Mouse (Mus musculus): ENCODE data around the gene Eif4g1. TPM values are rescaled to one million over a fixed set of nuclear protein-coding genes. Genes with fewer than 3 reads are reported as not detected.
"Not testable (repeated sequence)": the region's sequence is repeated elsewhere in the genome, so short reads cannot be mapped to it uniquely, and the experiment has no call there.

Gene Eif4g1
- total RNA-seq (2021) = 100 to 1,000 TPM; 289 to 306 TPM

- not testable (repeated sequence) for DNase-seq (ENCODE audit: extremely low spot score in 1 of 2, low spot score in 1 of 2)
These were observed at the start of gene Eif4g1 for GRCm38 (mm10) chr16:20668013-20668412. TSS of gene Eif4g1 (plus strand) at chr16:20668313.

DNA sequence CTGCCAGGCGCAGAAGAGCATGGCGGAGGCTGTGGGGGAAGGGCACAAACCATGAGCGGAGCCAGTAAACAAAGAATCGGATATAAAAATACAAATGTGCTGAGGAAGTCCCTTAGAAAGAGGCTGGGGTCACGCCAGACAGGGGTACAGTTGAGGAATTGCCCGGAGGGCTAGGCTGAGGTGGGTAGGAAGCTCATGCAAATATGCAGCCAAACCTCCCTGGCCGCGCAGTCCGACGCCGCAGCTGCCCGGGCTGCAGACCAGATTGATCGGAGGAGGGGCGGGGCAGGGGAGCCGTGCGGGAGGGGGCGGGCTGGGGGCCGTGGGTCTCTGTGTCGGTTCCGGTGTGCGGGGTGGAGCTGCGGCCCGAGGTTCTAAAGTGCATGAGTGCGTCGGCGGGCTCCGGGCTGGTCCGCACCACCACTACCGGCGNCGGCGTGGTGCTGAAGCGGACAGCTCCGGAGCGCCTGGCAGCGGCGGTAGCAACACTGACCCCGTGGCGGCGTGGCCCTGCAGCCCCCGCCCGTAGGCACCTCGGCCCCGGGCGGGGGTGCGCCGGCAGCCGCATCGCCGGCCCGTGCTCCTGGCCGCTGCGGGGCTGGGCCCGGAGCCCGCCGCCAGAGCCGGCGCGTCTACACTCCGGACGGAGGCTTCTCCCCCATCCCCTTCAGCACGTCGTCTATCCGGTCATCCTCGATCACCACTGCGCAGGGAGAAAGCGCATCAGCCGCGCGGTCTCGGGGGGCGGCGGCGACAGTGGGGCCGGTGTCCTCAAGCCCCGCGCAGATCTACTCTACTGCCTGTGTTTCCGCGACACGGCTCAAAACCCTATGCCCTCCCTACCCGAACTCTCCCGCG lies 48.3 kb upstream of the Eif4g1 start:
- no peak for DNase-seq (ENCODE audit: extremely low spot score in 1 of 2, low spot score in 1 of 2)

DNA sequence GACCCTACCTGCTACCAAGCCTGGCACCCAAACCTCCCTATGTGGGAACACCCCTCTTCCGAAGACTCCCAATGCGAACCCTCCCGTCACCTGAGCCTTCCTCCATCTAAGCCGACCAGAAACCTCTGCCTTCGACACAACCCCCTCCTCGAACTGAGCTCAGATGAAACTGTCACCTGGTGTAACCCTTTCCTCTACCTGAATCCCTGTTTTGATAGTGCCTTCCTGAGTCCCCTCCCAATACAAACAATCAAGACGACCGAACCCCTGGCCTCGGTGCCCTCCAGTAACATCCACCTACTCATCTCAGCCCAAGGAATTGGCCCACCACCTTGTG lies 47.7 kb upstream of the Eif4g1 start:
- DNase-seq (ENCODE audit: extremely low spot score in 1 of 2, low spot score in 1 of 2) = no peak

DNA sequence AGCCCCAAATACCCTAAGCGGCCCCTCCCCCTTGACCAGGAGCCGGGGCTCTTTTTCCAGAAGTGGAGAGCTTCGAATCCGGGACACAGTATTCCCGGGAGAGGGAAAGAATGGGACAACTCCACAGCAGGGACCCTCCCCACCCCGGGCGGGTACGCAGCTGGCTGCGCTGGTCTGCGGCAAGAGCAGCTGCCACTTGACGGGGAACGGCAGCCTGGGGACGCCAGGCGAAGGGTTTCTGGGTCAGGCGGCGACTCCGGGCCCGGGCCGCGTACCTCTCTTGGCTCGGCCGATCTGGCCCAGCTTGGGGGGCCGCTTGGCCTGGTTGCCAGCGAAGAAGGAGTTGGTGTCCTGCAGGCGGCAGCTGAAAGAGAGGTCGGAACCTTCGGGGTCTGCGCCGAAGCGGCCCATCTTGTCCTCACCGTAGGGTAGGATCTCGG lies 47.3 kb upstream of the Eif4g1 start:
- peak in 1 of 2 experiments; percentile 20 for DNase-seq (ENCODE audit: extremely low spot score in 1 of 2, low spot score in 1 of 2)

- peak; percentile 32 to 36 for DNase-seq (ENCODE audit: extremely low spot score in 1 of 2, low spot score in 1 of 2)
These were observed 46.7 kb upstream of the Eif4g1 start, which contains the start of gene Camk2n2 for GRCm38 (mm10) chr16:20621191-20621990. TSS of gene Camk2n2 (minus strand) at chr16:20621287.

DNA sequence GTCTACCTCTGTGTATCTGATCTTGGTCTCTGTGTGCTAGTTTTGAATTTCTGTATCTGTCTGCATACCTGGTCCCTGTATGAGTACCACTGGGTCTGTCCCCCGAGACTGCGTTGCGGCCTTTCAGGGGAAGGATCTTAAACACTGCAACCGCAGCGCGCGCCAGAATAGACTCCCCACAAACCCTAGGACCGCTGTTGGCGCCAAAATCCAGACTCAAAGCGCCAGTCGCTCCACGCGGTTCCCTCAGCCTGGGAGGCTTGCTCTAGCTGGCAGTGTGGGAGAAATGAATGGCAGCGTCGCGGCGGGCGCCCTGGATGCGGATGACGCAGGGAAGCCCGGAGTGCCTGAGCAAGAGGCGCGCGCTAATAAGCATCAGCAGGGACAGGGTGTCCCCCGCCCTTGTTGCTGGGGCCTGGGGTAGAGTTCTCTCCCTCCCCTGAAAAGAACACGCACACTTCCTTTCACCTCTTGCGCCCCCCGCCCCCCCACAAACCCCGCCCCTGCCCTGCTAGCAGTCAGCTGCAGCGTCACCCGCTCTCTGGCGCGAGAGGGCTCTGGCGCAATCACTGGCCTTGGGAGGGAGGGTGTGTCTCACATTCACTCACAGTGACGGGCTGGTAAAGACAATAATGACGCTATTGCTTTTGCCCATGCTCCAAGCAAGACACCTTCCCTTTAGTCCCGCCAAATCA lies 46.0 kb upstream of the Eif4g1 start:
- DNase-seq (ENCODE audit: extremely low spot score in 1 of 2, low spot score in 1 of 2) = peak; percentile 41 to 46

GRCm38 (mm10) chr16:20623211-20623610 lies 44.9 kb upstream of the Eif4g1 start:
- no peak for DNase-seq (ENCODE audit: extremely low spot score in 1 of 2, low spot score in 1 of 2)

DNA sequence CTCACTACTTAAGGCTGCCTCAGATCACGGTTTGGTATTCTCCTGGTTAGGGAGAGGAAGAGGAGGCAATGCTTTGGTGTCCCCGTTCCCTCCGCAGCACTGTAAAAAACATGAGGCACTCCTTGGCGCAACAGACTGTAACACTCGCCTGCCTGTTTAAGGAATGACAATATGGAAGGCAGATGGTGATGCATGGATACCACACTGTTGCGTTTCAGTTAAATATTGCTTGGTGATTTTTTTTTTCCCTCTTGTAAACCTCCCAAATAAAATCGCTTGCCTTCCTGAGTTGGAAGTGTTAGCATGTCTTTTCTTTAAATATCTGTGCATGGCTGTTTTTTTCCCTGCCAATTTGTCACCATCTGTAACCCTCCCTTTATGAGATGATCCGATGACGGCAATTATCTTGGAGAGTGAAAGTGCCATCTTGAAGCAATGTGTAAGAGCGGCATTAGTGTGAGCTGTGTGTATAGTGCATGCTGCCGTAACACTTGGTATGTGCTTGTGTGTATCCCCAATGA lies 39.2 kb upstream of the Eif4g1 start:
- peak in 1 of 2 experiments; percentile 22 for DNase-seq (ENCODE audit: extremely low spot score in 1 of 2, low spot score in 1 of 2)

DNA sequence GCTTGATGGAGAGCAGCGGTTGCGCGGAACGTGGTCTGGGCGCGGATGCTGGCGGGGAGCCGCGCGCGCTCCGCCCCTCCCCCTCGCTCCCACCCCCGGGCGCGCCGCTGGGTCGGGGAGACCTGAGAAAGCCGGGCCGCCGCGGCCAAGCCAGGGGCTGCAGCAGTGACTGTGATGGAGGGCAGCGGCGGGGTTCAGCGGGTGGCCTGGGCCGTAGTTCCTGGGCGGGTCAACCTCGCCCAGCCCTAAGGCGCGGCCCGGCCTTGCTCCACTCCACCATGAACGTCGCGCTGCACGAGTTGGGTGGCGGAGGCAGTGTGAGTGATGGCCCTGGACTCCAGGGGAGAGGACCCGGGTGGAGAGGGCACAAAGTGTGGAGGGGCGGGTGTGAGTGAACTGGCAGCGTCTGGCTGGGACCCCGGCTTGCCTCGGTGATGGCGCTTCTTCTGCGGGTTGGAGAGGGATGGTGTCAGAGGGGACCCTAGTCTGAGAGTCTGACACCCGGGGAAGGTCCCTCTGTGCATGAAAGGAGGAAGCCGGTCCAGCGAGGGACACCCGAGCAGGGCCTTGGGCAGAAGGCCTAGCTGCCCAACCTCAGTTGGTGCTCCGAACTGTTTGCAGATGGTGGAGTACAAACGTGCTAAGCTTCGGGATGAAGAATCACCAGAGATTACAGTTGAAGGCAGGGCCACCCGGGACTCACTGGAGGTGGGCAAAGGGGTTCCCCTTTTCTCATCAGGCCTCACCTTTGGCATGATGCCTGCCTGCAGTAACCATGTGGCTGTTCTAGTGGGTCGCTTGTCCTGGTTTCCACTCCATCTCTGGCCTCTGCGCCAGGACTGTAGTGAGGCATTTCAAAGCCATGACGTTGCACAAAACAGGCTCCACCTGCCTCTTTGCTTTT lies 38.1 kb upstream of the Eif4g1 start, which contains the start of gene Ece2:
Gene Ece2, plus strand, starts transcription at position 98 of the 904 bp plus-strand sequence.
- peak; percentile 27 to 34 for DNase-seq (ENCODE audit: extremely low spot score in 1 of 2, low spot score in 1 of 2)

GRCm38 (mm10) chr16:20637410-20637809 lies 30.7 kb upstream of the Eif4g1 start:
- DNase-seq (ENCODE audit: extremely low spot score in 1 of 2, low spot score in 1 of 2) = no peak

GRCm38 (mm10) chr16:20638367-20638766 lies 29.7 kb upstream of the Eif4g1 start:
- DNase-seq (ENCODE audit: extremely low spot score in 1 of 2, low spot score in 1 of 2) = peak; percentile 38 to 62

DNA sequence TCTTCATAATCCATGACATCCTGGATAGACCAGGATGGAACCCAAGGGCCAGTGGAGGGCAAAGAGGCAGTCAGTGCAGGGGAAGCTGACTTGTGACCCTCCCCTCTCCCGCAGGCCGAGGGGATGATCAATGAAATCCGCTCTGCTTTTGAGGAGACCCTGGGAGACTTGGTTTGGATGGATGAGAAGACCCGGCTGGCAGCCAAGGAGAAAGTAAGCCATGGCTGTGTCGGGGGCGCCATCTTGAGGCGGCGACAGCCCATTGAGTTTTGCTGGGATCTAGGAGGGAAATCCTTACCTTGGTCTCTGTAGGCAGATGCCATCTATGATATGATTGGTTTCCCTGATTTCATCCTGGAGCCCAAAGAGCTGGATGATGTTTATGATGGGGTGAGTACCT lies 26.0 kb upstream of the Eif4g1 start:
- DNase-seq (ENCODE audit: extremely low spot score in 1 of 2, low spot score in 1 of 2) = peak; percentile 67 to 84

- no peak for DNase-seq (ENCODE audit: extremely low spot score in 1 of 2, low spot score in 1 of 2)
These were observed 24.2 kb upstream of the Eif4g1 start for GRCm38 (mm10) chr16:20643911-20644310.

DNA sequence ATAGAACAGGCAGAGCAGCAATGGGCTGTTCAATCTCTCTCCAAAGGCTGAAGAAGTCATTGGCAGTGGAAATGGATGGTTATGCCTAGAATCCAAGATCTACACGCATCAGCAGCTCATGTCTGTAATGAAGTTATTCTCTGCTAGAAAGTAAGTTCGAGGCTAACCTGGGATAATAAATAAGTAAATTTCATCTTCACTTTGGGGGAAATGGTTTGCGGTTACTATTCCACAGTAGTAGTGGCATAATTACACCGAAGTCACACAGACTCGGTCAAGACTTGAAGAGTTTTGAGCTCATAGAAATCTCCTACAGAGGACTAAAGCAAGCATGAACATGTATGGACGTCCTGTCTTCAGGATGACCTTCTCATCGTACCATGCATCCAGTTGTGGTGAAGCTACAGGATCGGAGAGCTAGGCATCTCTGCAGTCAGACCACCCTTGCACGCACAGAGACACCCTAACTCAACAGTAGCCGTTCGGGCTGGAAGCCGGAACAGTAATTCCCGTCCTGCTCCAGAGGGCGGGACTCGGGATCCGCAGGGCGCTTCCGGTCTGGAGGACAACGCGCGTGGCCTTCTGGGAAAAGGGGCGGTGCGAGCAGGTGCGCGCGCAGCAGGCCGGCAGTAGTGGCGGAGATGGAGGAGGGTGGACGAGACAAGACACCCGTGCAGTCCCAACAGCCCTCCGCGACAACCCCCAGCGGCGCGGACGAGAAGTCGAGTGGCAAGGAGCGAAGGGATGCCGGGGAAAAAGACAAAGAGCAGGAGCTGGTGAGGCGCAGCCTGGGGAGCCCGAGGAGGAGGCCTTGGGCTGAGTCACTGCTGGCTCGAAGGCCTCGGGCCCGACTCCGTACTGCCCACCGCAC lies 16.8 kb upstream of the Eif4g1 start, which contains the start of gene Psmd2:
Gene Psmd2, plus strand, starts transcription at position 577 of the 871 bp plus-strand sequence.
- peak; percentile 93 to 95 for DNase-seq (ENCODE audit: extremely low spot score in 1 of 2, low spot score in 1 of 2)

DNA sequence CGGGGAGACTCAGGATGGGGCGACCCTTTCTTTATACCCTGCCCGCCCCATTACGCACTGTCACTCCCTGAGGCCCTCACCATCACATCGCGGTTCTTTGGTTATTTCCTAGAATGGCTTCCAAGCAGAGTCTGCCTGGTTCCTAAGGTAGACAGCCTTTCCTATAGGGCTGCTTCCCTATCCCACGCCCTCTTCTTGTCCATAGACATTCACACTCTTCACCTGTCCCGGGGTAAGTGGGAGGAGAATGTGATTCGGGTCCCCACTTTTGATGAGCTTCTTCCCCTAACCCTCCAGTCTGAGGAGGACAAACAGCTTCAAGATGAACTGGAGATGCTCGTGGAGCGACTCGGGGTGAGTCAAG lies 16.2 kb upstream of the Eif4g1 start:
- DNase-seq (ENCODE audit: extremely low spot score in 1 of 2, low spot score in 1 of 2) = no peak

- DNase-seq (ENCODE audit: extremely low spot score in 1 of 2, low spot score in 1 of 2) = no peak
These were observed 14.8 kb upstream of the Eif4g1 start for GRCm38 (mm10) chr16:20653315-20653714.

DNA sequence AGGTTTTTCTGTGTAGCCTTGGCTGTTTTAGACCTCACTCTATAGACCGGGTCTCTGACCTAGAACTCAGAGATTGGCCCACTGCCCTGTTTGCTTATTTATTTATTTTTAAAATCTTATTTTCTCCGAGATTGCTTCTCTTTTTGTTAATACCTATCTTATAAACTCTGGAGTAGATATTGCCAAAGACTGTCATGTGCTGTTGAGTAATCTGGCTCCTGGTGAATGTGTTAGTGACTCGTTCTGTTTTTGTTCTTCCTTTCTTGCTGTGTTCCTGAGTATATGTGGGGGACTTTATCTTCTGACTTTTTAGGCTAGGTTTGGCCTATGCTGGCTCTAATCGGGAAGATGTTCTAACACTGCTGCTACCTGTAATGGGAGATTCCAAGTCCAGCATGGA lies 10.5 kb upstream of the Eif4g1 start:
- no peak for DNase-seq (ENCODE audit: extremely low spot score in 1 of 2, low spot score in 1 of 2)

DNA sequence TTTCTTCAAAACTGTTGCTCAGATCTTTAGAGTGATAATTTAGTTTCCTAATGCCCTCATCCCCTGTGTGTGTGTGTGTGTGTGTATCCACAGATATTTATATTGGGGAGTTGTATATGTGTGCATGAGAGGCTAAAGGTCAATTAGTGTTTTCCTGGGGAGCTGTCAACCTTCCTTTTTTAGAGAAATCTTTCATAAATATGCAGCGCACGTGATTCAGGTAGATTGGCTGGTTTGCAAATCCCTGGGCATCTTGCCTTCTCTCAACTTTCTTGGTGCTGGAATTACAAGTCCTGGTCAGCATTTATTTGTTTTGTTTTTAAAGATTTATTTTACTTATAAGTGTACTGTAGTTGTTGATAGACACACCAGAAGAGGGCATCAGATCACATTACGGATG lies 2.2 kb downstream of the Eif4g1 start:
- DNase-seq (ENCODE audit: extremely low spot score in 1 of 2, low spot score in 1 of 2) = no peak

All from layer of hippocampus, postnatal 25 days (tissue).